7 mouse cellular contexts compared by ENCODE assay signal in genomic region chr3:37398661-37399395, GRCm38 (mm10). TPM values are rescaled to one million over a fixed set of nuclear protein-coding genes. Genes with fewer than 3 reads are reported as not detected.
DNase-seq lines count a peak whose midpoint lies in the region; ATAC-seq and TF ChIP-seq lines count a peak whose summit lies in the region.

No protein-coding gene starts in this region.

- peak; percentile 49 to 62 for DNase-seq in kidney, postnatal 4 days
- DNase-seq in kidney, adult 11 months = no peak
- DNase-seq in heart, postnatal 10 days = peak; percentile 87 to 90
- DNase-seq in embryo, embryonic 10 days (ENCODE audit: low spot score) = no peak
- no peak for DNase-seq in spleen, adult 18-20 months

- H3K9ac ChIP-seq in stomach, embryonic 16.5 days (ENCODE audit: low read length) = no peak overlapping the region

- no peak overlapping the region for H3K4me2 ChIP-seq in stomach, embryonic 16.5 days (ENCODE audit: low read depth, low read length)

- no peak overlapping the region for H3K4me3 ChIP-seq in embryonic fibroblast, embryonic 13.5 days (ENCODE audit: insufficient read depth, low read length)
- no peak overlapping the region for H3K4me3 ChIP-seq in stomach, embryonic 16.5 days (replicated peaks; ENCODE audit: low read length)

- WGBS in stomach, embryonic 16.5 days = 57% methylated on average over 7 of the region's 7 CpGs

- no peaks in the 10 kb centered on the region for H3K9me3 ChIP-seq in stomach, embryonic 16.5 days (replicated peaks; ENCODE audit: control insufficient read depth, low read length)

- intact Hi-C loops in heart, postnatal 10 days (cut with DNase I) = no loop called here

- no peak for TF ChIP-seq POLR2A in embryonic fibroblast, embryonic 13.5 days (IDR thresholded peaks at IDR 0.05; ENCODE audit: low read depth, low read length)

- H3K36me3 ChIP-seq in stomach, embryonic 16.5 days (ENCODE audit: control insufficient read depth, insufficient read depth, low read length) = no peaks in the 10 kb centered on the region

- peaks cover 4% of the 10 kb centered on the region; the same call in 1 of the 2 replicates for H3K4me1 ChIP-seq in embryonic fibroblast, embryonic 13.5 days (ENCODE audit: control insufficient read depth, insufficient read depth, low read length)
- H3K4me1 ChIP-seq in stomach, embryonic 16.5 days (ENCODE audit: control insufficient read depth, insufficient read depth, low read length) = peaks cover 10% of the 10 kb centered on the region; the same call in 1 of the 2 replicates

- H3K27me3 ChIP-seq in stomach, embryonic 16.5 days (ENCODE audit: control insufficient read depth, insufficient read depth, low read length) = no peaks in the 10 kb centered on the region

- peak overlapping the region; percentile 28; the same call in 1 of the 2 replicates for H3K27ac ChIP-seq in embryonic fibroblast, embryonic 13.5 days (ENCODE audit: insufficient read depth, low read length)
- peak overlapping the region; percentile 43 for H3K27ac ChIP-seq in stomach, embryonic 16.5 days (ENCODE audit: low read length)

- ATAC-seq in stomach, embryonic 16.5 days (ENCODE audit: insufficient read depth, low FRiP score) = peak; percentile 82

- TF ChIP-seq CTCF in embryonic fibroblast, embryonic 13.5 days (IDR thresholded peaks at IDR 0.05; ENCODE audit: borderline replicate concordance, insufficient read depth, low read length) = no peak

RNA-seq across cellular contexts. Expression of gene Spata5, which starts 20.9 kb away (rescaled TPM):
- 23.6 and 34.7 TPM in 2 replicates for polyA plus RNA-seq in embryonic fibroblast, embryonic 13.5 days (2011; ENCODE audit: insufficient read length, low read depth, missing spikeins)
- total RNA-seq in heart, postnatal 10 days (2021) = 10 to 100 TPM; 21.1 to 23.3 TPM
- polyA plus RNA-seq in stomach, embryonic 16.5 days (2015; fragmentation: Nextera tagmentation; extraction: Ambion mirVana) = 28.0 and 33.2 TPM in 2 replicates

RNA-seq across cellular contexts. Expression of gene Nudt6, which starts 21.2 kb away (rescaled TPM):
- polyA plus RNA-seq in embryonic fibroblast, embryonic 13.5 days (2011; ENCODE audit: insufficient read length, low read depth, missing spikeins) = 3.0 and 5.0 TPM in 2 replicates
- 10 to 100 TPM; 18.2 to 24.2 TPM for total RNA-seq in heart, postnatal 10 days (2021)
- polyA plus RNA-seq in stomach, embryonic 16.5 days (2015; fragmentation: Nextera tagmentation; extraction: Ambion mirVana) = 6.0 and 8.5 TPM in 2 replicates

RNA-seq across cellular contexts. Expression of gene Fgf2, which starts 50.7 kb away (rescaled TPM):
- polyA plus RNA-seq in embryonic fibroblast, embryonic 13.5 days (2011; ENCODE audit: insufficient read length, low read depth, missing spikeins) = 33.9 and 59.4 TPM in 2 replicates
- 1 to 10 TPM; 3.2 to 3.8 TPM for total RNA-seq in heart, postnatal 10 days (2021)
- 2.0 and 2.3 TPM in 2 replicates for polyA plus RNA-seq in stomach, embryonic 16.5 days (2015; fragmentation: Nextera tagmentation; extraction: Ambion mirVana)

Comparison
In these comparisons a context has a peak if more than half of its experiments do, and no peak if none do; other contexts are left out.
1. DNase-seq: peak in kidney, postnatal 4 days (2 of 2) and heart, postnatal 10 days (2 of 2); none in kidney, adult 11 months (single experiment), embryo, embryonic 10 days (single experiment) and spleen, adult 18-20 months (0 of 2).
2. RNA of gene Fgf2, which starts 50.7 kb away (polyA plus RNA-seq): 33.9 to 59.4 TPM in embryonic fibroblast, embryonic 13.5 days; 2.0 to 2.3 TPM in stomach, embryonic 16.5 days; every median in the first group is over 10 times any median in the second.